Mouse (Mus musculus): ENCODE results near the gene Epha8. TPM values are rescaled to one million over a fixed set of nuclear protein-coding genes. Genes with fewer than 3 reads are reported as not detected.

Gene Epha8
- polyA plus RNA-seq (2015; fragmentation: Nextera tagmentation; extraction: Ambion mirVana), result 11.4 and 16.0 TPM in 2 replicates

- 2% methylated on average over 52 of the region's 75 CpGs for WGBS
- ATAC-seq, result peak; percentile 44
- Histone ChIP-seq H3K4me1 (replicated peaks) (peaks cover 51% of the 10 kb centered on the region), H3K9me3 (no peaks in the 10 kb centered on the region), H3K27me3 (peaks cover 99% of the 10 kb centered on the region), H3K4me3 (replicated peaks) (peak within 1 kb of the TSS; percentile 53), H3K4me2 (replicated peaks) (peak within 1 kb of the TSS; percentile 84), H3K36me3 (no peaks in the 10 kb centered on the region), H3K9ac (replicated peaks) (peak within 1 kb of the TSS; percentile 67), H3K27ac (no peak within 1 kb of the TSS)
Measured at GRCm38 (mm10) chr4:136956751-136957446, at the start of gene Epha8. Gene Epha8, minus strand, starts transcription at chr4:136956816.

DNA sequence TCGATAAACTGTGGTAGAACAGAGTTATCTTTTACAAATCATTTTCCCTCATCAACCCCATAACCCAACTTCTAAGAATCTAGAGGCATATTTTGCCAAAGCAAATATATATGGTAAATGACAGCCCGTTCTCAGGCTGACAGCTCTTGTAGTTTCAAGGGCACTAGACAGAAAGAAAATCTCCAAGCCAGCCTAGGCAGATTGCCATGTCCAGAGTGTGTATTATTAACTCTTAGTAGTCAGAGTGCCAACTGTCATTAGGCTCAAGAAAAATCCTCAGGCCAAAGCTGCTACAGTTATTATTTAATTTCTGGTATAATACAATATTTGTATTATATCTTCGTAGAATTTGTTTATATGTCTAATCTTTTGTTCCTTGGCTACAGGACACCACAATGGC lies 45.2 kb upstream of the Epha8 start:
- Histone ChIP-seq H3K9ac (replicated peaks) (no peak overlapping the region), H3K4me2 (replicated peaks) (no peak overlapping the region), H3K4me3 (replicated peaks) (no peak overlapping the region), H3K27me3 (no peaks in the 10 kb centered on the region), H3K4me1 (replicated peaks) (peaks cover 21% of the 10 kb centered on the region), H3K27ac (no peak overlapping the region), H3K9me3 (no peaks in the 10 kb centered on the region), H3K36me3 (peaks cover 19% of the 10 kb centered on the region)
- no peak for ATAC-seq
- 85% methylated on average over 3 of the region's 3 CpGs for WGBS

DNA sequence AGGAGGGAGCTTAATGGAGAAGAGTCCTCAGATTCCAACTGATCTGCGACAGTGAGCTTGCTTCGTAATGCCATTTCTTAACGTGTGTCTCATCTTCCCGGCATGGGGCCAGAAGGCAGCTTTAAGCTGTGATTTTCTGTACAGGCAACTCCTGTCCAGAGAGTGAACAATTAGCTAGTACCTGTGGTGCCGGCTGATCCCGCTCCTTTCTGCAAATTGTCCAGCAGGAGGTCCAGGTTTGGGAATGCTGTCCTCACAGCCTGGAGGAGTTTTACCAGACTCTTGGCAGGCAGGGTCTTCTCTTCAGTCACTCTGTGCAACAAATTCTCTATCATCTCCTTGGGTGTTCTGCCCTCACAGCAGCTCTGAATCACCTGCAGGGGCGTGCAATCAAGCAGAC lies 44.4 kb upstream of the Epha8 start:
- Histone ChIP-seq H3K27me3 (no peaks in the 10 kb centered on the region), H3K4me3 (replicated peaks) (no peak overlapping the region), H3K4me1 (replicated peaks) (peaks cover 14% of the 10 kb centered on the region), H3K9ac (replicated peaks) (no peak overlapping the region), H3K27ac (no peak overlapping the region), H3K36me3 (peaks cover 23% of the 10 kb centered on the region), H3K9me3 (no peaks in the 10 kb centered on the region), H3K4me2 (replicated peaks) (no peak overlapping the region)
- 71% methylated on average over 7 of the region's 7 CpGs for WGBS
- ATAC-seq, result no peak

GRCm38 (mm10) chr4:136998371-136998770 lies 41.8 kb upstream of the Epha8 start:
- no peak for ATAC-seq
- H3K27ac ChIP-seq, result no peak overlapping the region
- 92% methylated on average over 7 of the region's 7 CpGs for WGBS

GRCm38 (mm10) chr4:136997723-136998345 lies 41.2 kb upstream of the Epha8 start:
- Histone ChIP-seq H3K36me3 (peaks cover 55% of the 10 kb centered on the region), H3K4me3 (replicated peaks) (no peak overlapping the region), H3K4me1 (replicated peaks) (peaks cover 5% of the 10 kb centered on the region; the same call in 1 of the 2 replicates), H3K4me2 (replicated peaks) (no peak overlapping the region), H3K9ac (replicated peaks) (no peak overlapping the region), H3K27ac (no peak overlapping the region), H3K27me3 (no peaks in the 10 kb centered on the region), H3K9me3 (no peaks in the 10 kb centered on the region)
- WGBS, result 95% methylated on average over 12 of the region's 12 CpGs
- ATAC-seq, result no peak

More at GRCm38 (mm10) chr4:136998371-136998770, 41.8 kb upstream of the Epha8 start:
- no peaks in the 10 kb centered on the region for H3K27me3 ChIP-seq
- H3K4me1 ChIP-seq (replicated peaks), result peaks cover 5% of the 10 kb centered on the region; the same call in 1 of the 2 replicates
- peaks cover 50% of the 10 kb centered on the region for H3K36me3 ChIP-seq
- no peak overlapping the region for H3K9ac ChIP-seq (replicated peaks)
- no peak overlapping the region for H3K4me2 ChIP-seq (replicated peaks)
- no peaks in the 10 kb centered on the region for H3K9me3 ChIP-seq
- H3K4me3 ChIP-seq (replicated peaks), result no peak overlapping the region

DNA sequence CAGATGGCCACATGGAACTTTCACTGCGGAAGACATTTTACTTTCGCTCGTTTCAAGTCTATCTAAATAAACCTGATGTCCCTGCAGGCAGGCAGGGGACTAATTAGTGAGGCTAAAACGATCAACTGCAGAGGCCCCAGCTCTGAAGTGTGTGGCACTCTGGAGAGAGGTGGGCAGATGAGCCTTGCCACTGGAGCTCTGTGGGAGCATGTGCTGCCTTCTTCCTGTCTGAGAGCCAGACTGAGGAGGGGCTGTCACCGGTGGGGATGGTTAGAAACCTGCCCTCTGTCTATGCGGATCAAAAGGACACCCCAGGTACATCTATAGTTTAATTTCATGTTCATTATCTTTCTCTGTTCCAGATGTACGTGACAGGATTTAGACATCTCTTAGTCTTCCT lies 40.3 kb upstream of the Epha8 start:
- Histone ChIP-seq H3K4me1 (replicated peaks) (peaks cover 2% of the 10 kb centered on the region; the same call in 1 of the 2 replicates), H3K9me3 (no peaks in the 10 kb centered on the region), H3K4me2 (replicated peaks) (no peak overlapping the region), H3K36me3 (peaks cover 60% of the 10 kb centered on the region), H3K27me3 (no peaks in the 10 kb centered on the region), H3K4me3 (replicated peaks) (no peak overlapping the region), H3K9ac (replicated peaks) (no peak overlapping the region), H3K27ac (no peak overlapping the region)
- ATAC-seq, result no peak
- 77% methylated on average over 7 of the region's 7 CpGs for WGBS

GRCm38 (mm10) chr4:136995361-136995760 lies 38.7 kb upstream of the Epha8 start:
- H3K4me1 ChIP-seq (replicated peaks), result no peaks in the 10 kb centered on the region; the same call in 1 of the 2 replicates
- H3K27ac ChIP-seq, result no peak overlapping the region
- no peak overlapping the region for H3K4me3 ChIP-seq (replicated peaks)
- no peaks in the 10 kb centered on the region for H3K27me3 ChIP-seq
- H3K9me3 ChIP-seq, result no peaks in the 10 kb centered on the region
- ATAC-seq, result no peak
- H3K4me2 ChIP-seq (replicated peaks), result no peak overlapping the region
- H3K9ac ChIP-seq (replicated peaks), result no peak overlapping the region
- peaks cover 67% of the 10 kb centered on the region for H3K36me3 ChIP-seq
- WGBS, result 91% methylated on average over 14 of the region's 14 CpGs

DNA sequence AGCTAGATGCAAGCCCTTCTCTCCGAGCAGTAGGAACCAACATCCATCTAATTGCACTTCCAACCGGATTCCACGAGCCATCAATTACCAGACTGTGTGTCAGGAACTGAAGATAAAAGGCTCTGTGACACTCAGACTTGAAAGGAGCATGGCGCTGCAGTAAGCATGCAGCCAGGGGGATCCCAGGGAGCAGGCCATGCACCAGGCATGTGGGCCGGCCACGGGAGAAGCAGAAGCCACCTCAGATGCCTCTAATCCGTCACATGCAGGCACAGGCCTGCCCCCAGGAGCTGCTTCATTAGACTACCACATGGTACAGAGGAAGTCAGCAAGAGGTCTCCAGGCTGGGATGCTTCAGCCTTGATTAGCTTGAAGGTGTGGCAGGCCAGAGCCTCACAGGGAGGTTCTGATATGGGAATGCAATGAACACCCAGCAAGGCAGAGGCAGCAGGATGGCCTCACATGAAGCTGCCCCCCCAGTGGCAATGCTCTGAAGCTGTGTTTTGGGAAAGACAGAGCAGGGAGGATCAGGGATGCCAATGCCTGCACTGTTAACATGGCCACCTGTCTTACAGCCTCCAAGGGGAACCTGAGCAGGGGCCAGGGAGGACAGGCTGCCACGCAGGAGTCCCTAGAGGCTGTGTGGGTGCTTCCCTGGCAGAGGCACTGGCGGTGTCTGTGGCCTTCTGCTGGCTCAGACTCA lies 25.5 kb upstream of the Epha8 start:
- peak overlapping the region; percentile 74 for H3K27ac ChIP-seq
- 50% methylated on average over 9 of the region's 9 CpGs for WGBS

GRCm38 (mm10) chr4:136981347-136981746 lies 24.7 kb upstream of the Epha8 start:
- peak overlapping the region; percentile 74 for H3K27ac ChIP-seq

More for the DNA sequence above, 25.5 kb upstream of the Epha8 start:
- H3K27me3 ChIP-seq, result peaks cover 58% of the 10 kb centered on the region
- H3K4me2 ChIP-seq (replicated peaks), result no peak overlapping the region
- peaks cover 36% of the 10 kb centered on the region for H3K4me1 ChIP-seq (replicated peaks)
- H3K9ac ChIP-seq (replicated peaks), result peak overlapping the region; percentile 32
- no peaks in the 10 kb centered on the region for H3K9me3 ChIP-seq
- H3K4me3 ChIP-seq (replicated peaks), result no peak overlapping the region
- peaks cover 10% of the 10 kb centered on the region; the same call in 1 of the 2 replicates for H3K36me3 ChIP-seq
- ATAC-seq, result peak; percentile 48

DNA sequence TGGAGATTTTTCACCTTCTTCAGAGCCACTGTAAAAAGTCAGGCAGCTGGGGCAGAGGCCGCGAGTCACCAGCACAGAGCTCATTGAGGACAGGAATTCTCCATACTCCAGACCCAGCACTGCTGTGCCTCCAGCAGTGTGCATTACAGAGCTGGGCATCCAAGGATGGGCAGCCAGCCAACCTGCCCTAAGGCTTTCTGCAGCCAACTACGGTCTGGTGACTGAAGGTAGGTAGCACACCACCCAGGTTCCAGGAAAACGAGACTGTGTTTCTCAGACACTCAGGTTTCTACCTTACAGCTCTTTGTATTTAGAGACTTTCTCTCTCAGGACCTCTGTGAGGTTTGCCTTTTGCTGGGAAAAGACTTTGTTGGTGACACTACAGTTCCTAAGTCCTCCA lies 24.3 kb upstream of the Epha8 start:
- Histone ChIP-seq H3K4me3 (replicated peaks) (no peak overlapping the region), H3K36me3 (0 out of 2 replicates have a peak, but pooled peaks cover 3% of the 10 kb centered on the region), H3K27ac (0 out of 2 replicates have a peak overlapping the region, but pooled peaks have one; percentile 40), H3K4me1 (replicated peaks) (peaks cover 36% of the 10 kb centered on the region), H3K27me3 (peaks cover 70% of the 10 kb centered on the region), H3K4me2 (replicated peaks) (no peak overlapping the region), H3K9ac (replicated peaks) (0 out of 2 replicates have a peak overlapping the region, but pooled peaks have one; percentile 6), H3K9me3 (no peaks in the 10 kb centered on the region)
- ATAC-seq, result peak; percentile 35; the same call in 1 of the 2 replicates
- 69% methylated on average over 4 of the region's 4 CpGs for WGBS

More at GRCm38 (mm10) chr4:136981347-136981746, 24.7 kb upstream of the Epha8 start:
- H3K36me3 ChIP-seq, result 0 out of 2 replicates have a peak, but pooled peaks cover 3% of the 10 kb centered on the region
- WGBS, result 2% methylated on average over 12 of the region's 12 CpGs
- H3K27me3 ChIP-seq, result peaks cover 66% of the 10 kb centered on the region
- no peaks in the 10 kb centered on the region for H3K9me3 ChIP-seq
- H3K4me1 ChIP-seq (replicated peaks), result peaks cover 36% of the 10 kb centered on the region
- H3K4me3 ChIP-seq (replicated peaks), result no peak overlapping the region
- H3K9ac ChIP-seq (replicated peaks), result 0 out of 2 replicates have a peak overlapping the region, but pooled peaks have one; percentile 6
- H3K4me2 ChIP-seq (replicated peaks), result no peak overlapping the region
- peak; percentile 80 for ATAC-seq

DNA sequence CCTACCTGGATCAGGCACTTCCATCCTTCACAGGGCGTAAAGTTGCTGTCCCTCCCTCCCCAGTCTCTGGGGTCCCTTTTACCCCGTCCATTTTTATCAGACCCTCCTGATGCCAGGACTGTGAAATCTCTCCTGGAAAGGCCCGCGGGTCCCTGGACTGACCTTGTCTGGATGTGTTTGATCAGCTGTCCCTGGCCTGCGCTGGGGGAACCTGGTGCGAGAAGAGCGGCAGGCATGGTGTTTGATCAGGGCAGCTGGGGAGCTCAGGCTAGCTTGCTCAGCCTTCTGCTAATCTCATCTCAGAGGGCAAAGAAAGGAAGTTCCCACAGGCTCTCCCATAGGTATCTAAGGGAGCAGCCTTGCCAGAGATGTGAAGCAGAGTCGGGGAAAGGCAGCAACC lies 20.6 kb upstream of the Epha8 start:
- no peak for ATAC-seq
- 56% methylated on average over 8 of the region's 8 CpGs for WGBS
- H3K27me3 ChIP-seq, result peaks cover 91% of the 10 kb centered on the region

GRCm38 (mm10) chr4:136970939-136971338 lies 14.3 kb upstream of the Epha8 start:
- WGBS, result 6% methylated on average over 6 of the region's 6 CpGs
- H3K27me3 ChIP-seq, result peaks cover 90% of the 10 kb centered on the region
- no peaks in the 10 kb centered on the region for H3K9me3 ChIP-seq
- no peak overlapping the region for H3K9ac ChIP-seq (replicated peaks)
- no peak overlapping the region for H3K27ac ChIP-seq
- H3K36me3 ChIP-seq, result no peaks in the 10 kb centered on the region
- peaks cover 68% of the 10 kb centered on the region for H3K4me1 ChIP-seq (replicated peaks)
- no peak for ATAC-seq
- no peak overlapping the region for H3K4me2 ChIP-seq (replicated peaks)
- H3K4me3 ChIP-seq (replicated peaks), result no peak overlapping the region

More for the DNA sequence above, 20.6 kb upstream of the Epha8 start:
- H3K27ac ChIP-seq, result no peak overlapping the region
- H3K9ac ChIP-seq (replicated peaks), result no peak overlapping the region
- peaks cover 30% of the 10 kb centered on the region for H3K4me1 ChIP-seq (replicated peaks)
- no peaks in the 10 kb centered on the region for H3K36me3 ChIP-seq
- H3K9me3 ChIP-seq, result no peaks in the 10 kb centered on the region
- no peak overlapping the region for H3K4me3 ChIP-seq (replicated peaks)
- H3K4me2 ChIP-seq (replicated peaks), result no peak overlapping the region

All from midbrain, embryonic 13.5 days (tissue).